Mouse (Mus musculus): ENCODE measurements around the gene Olfr3.

Gene Olfr3

DNA sequence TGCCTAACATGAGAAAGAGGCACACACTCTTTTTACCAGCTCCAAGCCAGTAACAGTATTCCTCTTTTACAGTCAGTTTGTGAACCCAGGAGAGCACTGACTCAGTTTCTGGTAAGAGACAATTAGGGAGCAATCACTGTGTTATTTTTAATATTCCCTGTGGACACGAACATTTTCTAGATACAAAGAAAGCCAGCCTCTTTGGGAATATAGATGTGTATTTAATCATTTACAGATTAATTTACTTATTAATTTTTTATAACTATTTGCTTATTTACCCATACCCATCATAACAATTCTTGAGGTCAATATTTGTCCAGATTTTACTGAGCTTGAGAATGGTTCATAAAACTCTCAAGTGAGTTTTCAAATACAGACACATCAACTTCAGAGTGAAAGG is at the start of gene Olfr3:
Gene Olfr3, minus strand, starts transcription at position 101 of the 400 bp plus-strand sequence.
- in situ Hi-C loops (cut with MseI, MboI), result no loop called here

DNA sequence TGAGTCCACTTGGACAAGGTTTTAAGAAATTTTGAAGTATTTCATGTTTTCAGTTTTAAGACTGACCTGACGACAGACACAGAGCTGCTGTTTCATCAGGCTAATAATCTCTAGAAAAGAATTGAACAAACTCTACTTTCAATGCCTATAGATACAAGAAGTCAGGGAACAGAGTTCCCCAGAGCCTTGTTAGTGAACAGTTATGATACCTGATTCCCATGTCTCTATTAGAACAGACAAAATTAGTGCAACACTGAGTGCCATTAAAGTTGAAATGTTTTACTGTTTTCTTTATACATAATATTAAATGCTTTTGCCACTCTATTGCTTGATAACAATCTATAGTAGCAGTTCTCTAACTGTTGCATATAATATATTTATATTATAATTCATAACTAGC is 45.7 kb upstream of the Olfr3 start, which contains the start of gene Olfr351:
Gene Olfr351, minus strand, starts transcription at position 101 of the 400 bp plus-strand sequence.
- in situ Hi-C loops (cut with MseI, MboI), result no loop called here

DNA sequence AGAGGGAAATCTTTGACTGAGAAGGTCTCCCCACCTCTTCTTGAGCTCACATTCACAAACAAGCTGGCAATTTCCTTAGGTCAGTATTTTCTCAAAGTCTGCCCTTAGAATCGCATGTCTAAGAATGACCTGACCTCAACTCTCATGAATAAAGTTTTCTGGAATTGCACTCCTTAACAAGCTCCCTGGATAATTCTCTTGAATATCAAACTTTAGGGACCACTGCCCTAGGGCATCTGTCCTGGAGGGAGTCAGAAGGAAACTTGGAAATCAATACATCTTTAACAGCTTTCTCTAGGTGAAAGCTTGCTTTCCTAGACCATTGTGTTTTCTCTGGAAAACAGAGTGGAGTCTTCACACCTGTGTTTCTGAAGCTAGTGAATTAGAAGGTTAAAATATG is 29.2 kb upstream of the Olfr3 start, which contains the start of gene Olfr350:
Gene Olfr350, plus strand, starts transcription at position 301 of the 400 bp plus-strand sequence.
- in situ Hi-C loops (cut with MseI, MboI), result no loop called here

DNA sequence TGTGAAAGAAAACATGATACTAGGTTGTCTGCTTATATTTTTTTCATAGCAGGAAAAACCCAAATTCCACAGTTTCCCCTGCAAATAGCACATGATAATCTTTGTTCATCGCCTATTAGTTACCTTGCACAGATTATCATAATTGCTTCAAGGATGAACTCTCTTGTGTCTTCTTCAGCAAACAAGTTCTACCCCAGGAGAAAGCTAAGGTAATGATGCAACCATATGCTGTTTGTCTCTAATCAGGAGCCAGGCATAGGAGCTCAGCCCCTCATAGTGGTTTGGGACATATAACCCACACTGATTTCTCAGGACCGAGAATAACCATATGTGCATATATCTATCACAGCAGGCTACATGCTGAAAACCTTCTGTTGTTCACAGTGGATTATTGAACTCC is 26.6 kb downstream of the Olfr3 start, which contains the start of gene Olfr50:
Gene Olfr50, plus strand, starts transcription at position 301 of the 400 bp plus-strand sequence.
- in situ Hi-C loops (cut with MseI, MboI), result no loop called here

DNA sequence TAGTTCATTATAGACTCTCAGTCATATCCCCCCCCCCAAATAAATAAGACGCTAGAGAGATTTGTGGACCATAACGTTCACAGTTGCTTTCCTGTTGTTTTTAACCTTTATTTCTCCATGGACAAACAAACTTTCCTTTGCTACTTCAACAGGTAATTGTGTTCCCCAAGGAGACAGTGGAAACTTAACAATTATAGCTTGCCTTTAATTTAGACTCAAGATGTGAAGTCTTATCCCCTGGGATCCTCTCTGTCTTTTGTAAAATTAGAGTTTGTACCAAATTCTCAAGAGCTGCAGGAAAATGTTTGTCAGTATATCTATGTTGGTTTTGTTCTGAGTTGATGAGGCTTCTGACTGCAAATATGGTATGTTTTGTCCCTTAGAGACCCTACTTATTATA is 32.9 kb downstream of the Olfr3 start, which contains the start of gene Olfr348:
Gene Olfr348, plus strand, starts transcription at position 301 of the 400 bp plus-strand sequence.
- in situ Hi-C loops (cut with MseI, MboI), result no loop called here
